Mouse (Mus musculus) midbrain, embryonic 14.5 days (tissue): ENCODE data around the gene Ceacam18. TPM values are rescaled to one million over a fixed set of nuclear protein-coding genes. Genes with fewer than 3 reads are reported as not detected.

Experiments
- ATAC-seq: fragments of 200-750 bp; cut with Nextera tagmentation; 2 replicates; pipeline ENCODE4 v1.8.0; 2017; ENCODE audit warnings: moderate number of reproducible peaks, moderate library complexity; ENCODE audit not compliant: low FRiP score, low TSS enrichment
- DNase-seq: peaks from one replicate; pipeline ENCODE4 v3.0.0-alpha.2; 2015
- H3K27ac ChIP-seq: fragments of 300-500 bp; sonication (generic); replicated peaks from 2 replicates; pipeline ENCODE4 v1.5.1; 2014; ENCODE audit warnings: mild to moderate bottlenecking, low read depth, low read length, moderate library complexity
- H3K27me3 ChIP-seq: fragments of 300-500 bp; sonication (generic); 2 replicates; pipeline ENCODE4 v1.6.1; 2014; ENCODE audit warnings: low read length, control low read depth, mixed read lengths; ENCODE audit not compliant: control insufficient read depth, insufficient read depth
- H3K36me3 ChIP-seq: fragments of 300-500 bp; sonication (generic); 2 replicates; pipeline ENCODE4 v1.6.1; 2014; ENCODE audit warnings: low read length, control low read depth; ENCODE audit not compliant: control insufficient read depth, insufficient read depth
- H3K4me1 ChIP-seq: fragments of 300-500 bp; sonication (generic); 2 replicates; pipeline ENCODE4 v1.6.1; 2014; ENCODE audit warnings: mild to moderate bottlenecking, antibody characterized with exemption, low read length, control low read depth; ENCODE audit not compliant: control insufficient read depth, insufficient read depth
- H3K4me2 ChIP-seq: fragments of 300-500 bp; sonication (generic); 2 replicates; pipeline ENCODE4 v1.6.1; 2014; ENCODE audit warnings: mild to moderate bottlenecking, low read length, moderate library complexity
- H3K4me3 ChIP-seq: fragments of 300-500 bp; sonication (generic); replicated peaks from 2 replicates; pipeline ENCODE4 v1.5.1; 2014; ENCODE audit warnings: low read depth, low read length
- H3K9ac ChIP-seq: fragments of 300-500 bp; sonication (generic); replicated peaks from 2 replicates; pipeline ENCODE4 v1.6.1; 2014; ENCODE audit warnings: mild to moderate bottlenecking, low read length, moderate library complexity
- H3K9me3 ChIP-seq: fragments of 300-500 bp; sonication (generic); 2 replicates; pipeline ENCODE4 v1.6.1; 2016; ENCODE audit warnings: low read length, control low read depth, mixed read lengths; ENCODE audit not compliant: control insufficient read depth
- WGBS: fragments of 180-500 bp; shearing (Covaris S2); extraction: QIAGEN DNeasy Blood & Tissue Kit; methylation state at CpG from one replicate; pipeline ENCODE4 v1.1.7; 2014; 5-methylcytosine and 5-hydroxymethylcytosine counted together
- polyA plus RNA-seq: library from polyadenylated mRNA; unstranded; fragments of >200 nt; fragmentation: Nextera tagmentation; extraction: Ambion mirVana; gene quantifications from 2 replicates; pipeline ENCODE4 v1.2.1, GENCODE M21; 2014

Gene Ceacam18
- polyA plus RNA-seq = 0.15 TPM in 1 of 2 replicates, not detected in the other

- Histone ChIP-seq H3K27me3 (no peaks in the 10 kb centered on the region), H3K36me3 (no peaks in the 10 kb centered on the region), H3K9me3 (no peaks in the 10 kb centered on the region), H3K4me1 (no peaks in the 10 kb centered on the region), H3K27ac (no peak within 1 kb of the TSS), H3K4me2 (no peak within 1 kb of the TSS), H3K4me3 (no peak within 1 kb of the TSS), H3K9ac (no peak within 1 kb of the TSS)
- WGBS = 80% methylated on average over 6 of the region's 6 CpGs
- DNase-seq = no peak
- no peak for ATAC-seq
These were observed at the start of gene Ceacam18 for GRCm38 (mm10) chr7:43634500-43634899. Gene Ceacam18 (plus strand): TSS chr7:43634707.

- Histone ChIP-seq H3K9ac (no peak overlapping the region), H3K4me1 (peaks cover 21% of the 10 kb centered on the region), H3K36me3 (peaks cover 59% of the 10 kb centered on the region), H3K27me3 (no peaks in the 10 kb centered on the region), H3K9me3 (no peaks in the 10 kb centered on the region), H3K4me2 (no peak overlapping the region), H3K4me3 (no peak overlapping the region), H3K27ac (no peak overlapping the region)
- 92% methylated on average over 5 of the region's 5 CpGs for WGBS
- no peak for ATAC-seq
- no peak for DNase-seq
These were observed 49.7 kb upstream of the Ceacam18 start for GRCm38 (mm10) chr7:43584790-43585189.

- H3K27ac ChIP-seq = no peak overlapping the region
- H3K4me2 ChIP-seq = no peak overlapping the region
- no peaks in the 10 kb centered on the region for H3K9me3 ChIP-seq
- no peak overlapping the region for H3K4me3 ChIP-seq
- ATAC-seq = no peak
- peaks cover 8% of the 10 kb centered on the region; the same call in 1 of the 2 replicates for H3K4me1 ChIP-seq
- 13% methylated on average over 5 of the region's 5 CpGs for WGBS
- no peaks in the 10 kb centered on the region for H3K27me3 ChIP-seq
- no peak overlapping the region for H3K9ac ChIP-seq
- no peak for DNase-seq
- no peaks in the 10 kb centered on the region for H3K36me3 ChIP-seq
These were observed 32.6 kb upstream of the Ceacam18 start for GRCm38 (mm10) chr7:43601884-43602283.

GRCm38 (mm10) chr7:43606896-43607742, 27.4 kb upstream of the Ceacam18 start, which contains the start of gene Zfp819:
Gene Zfp819 (plus strand): TSS chr7:43607169.
- Histone ChIP-seq H3K9me3 (no peaks in the 10 kb centered on the region), H3K4me3 (peak within 1 kb of the TSS; percentile 40), H3K9ac (peak within 1 kb of the TSS; percentile 44; the same call in 1 of the 2 replicates), H3K4me1 (peaks cover 12% of the 10 kb centered on the region), H3K4me2 (peak within 1 kb of the TSS; percentile 79), H3K27me3 (no peaks in the 10 kb centered on the region), H3K27ac (no peak within 1 kb of the TSS), H3K36me3 (no peaks in the 10 kb centered on the region)
- DNase-seq = peak; percentile 85
- WGBS = 13% methylated on average over 41 of the region's 41 CpGs
- ATAC-seq = peak; percentile 79

- no peak for DNase-seq
- no peaks in the 10 kb centered on the region for H3K9me3 ChIP-seq
- no peak overlapping the region for H3K9ac ChIP-seq
- H3K27me3 ChIP-seq = no peaks in the 10 kb centered on the region
- H3K4me2 ChIP-seq = peak overlapping the region; percentile 79
- H3K27ac ChIP-seq = no peak overlapping the region
- WGBS = 29% methylated on average over 5 of the region's 5 CpGs
- H3K36me3 ChIP-seq = no peaks in the 10 kb centered on the region
- no peak overlapping the region; the same call in 1 of the 2 replicates for H3K4me3 ChIP-seq
- ATAC-seq = no peak
- peaks cover 6% of the 10 kb centered on the region for H3K4me1 ChIP-seq
These were observed 26.7 kb upstream of the Ceacam18 start for GRCm38 (mm10) chr7:43607743-43608287.

GRCm38 (mm10) chr7:43608316-43608824, 26.1 kb upstream of the Ceacam18 start:
- Histone ChIP-seq H3K36me3 (no peaks in the 10 kb centered on the region), H3K9me3 (no peaks in the 10 kb centered on the region), H3K4me3 (no peak overlapping the region), H3K9ac (no peak overlapping the region), H3K27ac (no peak overlapping the region), H3K4me1 (peaks cover 6% of the 10 kb centered on the region), H3K27me3 (no peaks in the 10 kb centered on the region), H3K4me2 (no peak overlapping the region)
- DNase-seq = no peak
- WGBS = 85% methylated on average over 7 of the region's 7 CpGs
- ATAC-seq = no peak

GRCm38 (mm10) chr7:43613816-43614551, 20.5 kb upstream of the Ceacam18 start:
- Histone ChIP-seq H3K27me3 (no peaks in the 10 kb centered on the region), H3K9me3 (no peaks in the 10 kb centered on the region), H3K4me2 (no peak overlapping the region), H3K36me3 (no peaks in the 10 kb centered on the region), H3K27ac (no peak overlapping the region), H3K9ac (no peak overlapping the region), H3K4me3 (no peak overlapping the region), H3K4me1 (no peaks in the 10 kb centered on the region)
- WGBS = 84% methylated on average over 14 of the region's 14 CpGs
- DNase-seq (no peak), ATAC-seq (no peak)

- WGBS = 86% methylated on average over 7 of the region's 7 CpGs
- H3K4me3 ChIP-seq = no peak overlapping the region
- DNase-seq (no peak), ATAC-seq (no peak)
- H3K36me3 ChIP-seq = no peaks in the 10 kb centered on the region
- H3K9ac ChIP-seq = no peak overlapping the region
- no peaks in the 10 kb centered on the region for H3K4me1 ChIP-seq
- no peaks in the 10 kb centered on the region for H3K9me3 ChIP-seq
- no peaks in the 10 kb centered on the region for H3K27me3 ChIP-seq
- H3K27ac ChIP-seq = no peak overlapping the region
- H3K4me2 ChIP-seq = no peak overlapping the region
These were observed 11.6 kb upstream of the Ceacam18 start for GRCm38 (mm10) chr7:43622927-43623326.
